Mouse (Mus musculus): Measurements from ENCODE around the gene Myoz2.

DNA sequence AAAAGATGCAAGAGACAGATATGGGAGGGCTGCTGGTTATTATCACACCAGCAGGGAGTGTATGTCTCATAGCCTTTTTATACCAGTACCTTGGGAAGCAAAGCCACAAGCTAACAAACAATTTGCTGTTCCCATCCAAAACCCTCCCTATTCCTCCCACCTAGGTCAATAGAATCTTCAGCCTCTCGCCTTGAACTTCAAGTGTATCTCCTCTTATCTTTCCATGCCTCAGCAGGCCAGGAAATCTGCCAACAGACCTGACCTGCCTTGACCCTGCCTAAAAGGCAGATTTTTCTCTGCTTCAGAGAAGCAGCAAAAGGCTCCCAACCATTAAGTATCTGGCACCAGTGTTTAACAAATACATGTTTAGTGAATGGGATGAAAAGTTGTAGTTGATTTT, 48.4 kb downstream of the Myoz2 start:
- no peak for TF ChIP-seq CTCF (IDR thresholded peaks at IDR 0.05; ENCODE audit: low read depth)
- TF ChIP-seq EP300 (IDR thresholded peaks at IDR 0.05; ENCODE audit: low read depth), result no peak

Measured in liver, embryonic 14.5 days (tissue).